Mouse (Mus musculus) urinary bladder, postnatal 14 days (tissue): ENCODE measurements around the gene Arpp21.
"Not testable (repeated sequence)": the region's sequence is repeated elsewhere in the genome, so short reads cannot be mapped to it uniquely, and the experiment has no call there.

Experiments used
- DNase-seq: peaks from one replicate; pipeline ENCODE4 v3.0.0; 2021; ENCODE audit warnings: low spot score

The Arpp21 gene

GRCm38 (mm10) chr9:112102155-112102851 is 133.4 kb downstream of the Arpp21 start:
- DNase-seq: no peak

GRCm38 (mm10) chr9:112100841-112101595 is 134.7 kb downstream of the Arpp21 start:
- DNase-seq: no peak

GRCm38 (mm10) chr9:112098267-112098666 is 137.5 kb downstream of the Arpp21 start:
- DNase-seq: no peak

GRCm38 (mm10) chr9:112095708-112096107 is 140.0 kb downstream of the Arpp21 start:
- no peak for DNase-seq

GRCm38 (mm10) chr9:112095198-112095597 is 140.5 kb downstream of the Arpp21 start:
- DNase-seq: no peak

GRCm38 (mm10) chr9:112078903-112079302 is 156.8 kb downstream of the Arpp21 start:
- no peak for DNase-seq

- DNase-seq: no peak
These were observed 157.3 kb downstream of the Arpp21 start for GRCm38 (mm10) chr9:112078453-112078852.

GRCm38 (mm10) chr9:112075273-112075672 is 160.5 kb downstream of the Arpp21 start:
- DNase-seq: no peak

GRCm38 (mm10) chr9:112074872-112075271 is 160.9 kb downstream of the Arpp21 start:
- DNase-seq: no peak

- DNase-seq: no peak
These were observed 164.4 kb downstream of the Arpp21 start for GRCm38 (mm10) chr9:112071368-112071767.

- DNase-seq: no peak
These were observed 164.8 kb downstream of the Arpp21 start for GRCm38 (mm10) chr9:112070961-112071360.

GRCm38 (mm10) chr9:112068250-112068649 is 167.5 kb downstream of the Arpp21 start:
- DNase-seq: no peak

- no peak for DNase-seq
These were observed 174.9 kb downstream of the Arpp21 start for GRCm38 (mm10) chr9:112060696-112061425.

GRCm38 (mm10) chr9:112054807-112055381 is 180.8 kb downstream of the Arpp21 start:
- no peak for DNase-seq

- no peak for DNase-seq
These were observed 187.8 kb downstream of the Arpp21 start for GRCm38 (mm10) chr9:112047903-112048467.

GRCm38 (mm10) chr9:112040566-112040965 is 195.2 kb downstream of the Arpp21 start:
- no peak for DNase-seq

- DNase-seq: no peak
These were observed 198.0 kb downstream of the Arpp21 start for GRCm38 (mm10) chr9:112037732-112038131.

- DNase-seq: not testable (repeated sequence)
These were observed 201.9 kb downstream of the Arpp21 start for GRCm38 (mm10) chr9:112033840-112034239.

GRCm38 (mm10) chr9:112032169-112032568 is 203.6 kb downstream of the Arpp21 start:
- DNase-seq: no peak

- DNase-seq: no peak
These were observed 212.1 kb downstream of the Arpp21 start for GRCm38 (mm10) chr9:112023562-112024015.

- DNase-seq: no peak
These were observed 212.6 kb downstream of the Arpp21 start for GRCm38 (mm10) chr9:112023111-112023510.
